Mouse (Mus musculus) activated CD4-positive, CD25-positive, alpha-beta regulatory T cell, adult 4 months (primary cell): ENCODE results near the gene Bves. TPM values are rescaled to one million over a fixed set of nuclear protein-coding genes. Genes with fewer than 3 reads are reported as not detected.
"Not testable (repeated sequence)": the region's sequence is repeated elsewhere in the genome, so short reads cannot be mapped to it uniquely, and the experiment has no call there.

Experiments
- ATAC-seq: one replicate; pipeline ENCODE4 v1.8.0; 2017
- polyA plus RNA-seq, 2 experiments: library from polyadenylated mRNA; unstranded; fragments of 100-300 nt; shearing (Covaris generic); gene quantifications; one replicate each; pipeline ENCODE4 v1.2.1; 2017

Gene Bves
- not detected for polyA plus RNA-seq

GRCm38 (mm10) chr10:45335434-45336422, at the start of gene Bves:
Bves (plus strand) TSS chr10:45335772.
- no peak for ATAC-seq

GRCm38 (mm10) chr10:45288351-45288750, 47.2 kb upstream of the Bves start:
- no peak for ATAC-seq

GRCm38 (mm10) chr10:45289218-45290105, 46.1 kb upstream of the Bves start:
- ATAC-seq, result no peak

GRCm38 (mm10) chr10:45290618-45291017, 45.0 kb upstream of the Bves start:
- ATAC-seq, result no peak

- ATAC-seq, result not testable (repeated sequence)
Observed at GRCm38 (mm10) chr10:45292159-45292558, 43.4 kb upstream of the Bves start.

GRCm38 (mm10) chr10:45295093-45295492, 40.5 kb upstream of the Bves start:
- ATAC-seq, result no peak

GRCm38 (mm10) chr10:45298503-45298902, 37.1 kb upstream of the Bves start:
- ATAC-seq, result no peak

- no peak for ATAC-seq
Observed at GRCm38 (mm10) chr10:45299509-45299908, 36.1 kb upstream of the Bves start.

GRCm38 (mm10) chr10:45303315-45304036, 32.1 kb upstream of the Bves start:
- no peak for ATAC-seq

- ATAC-seq, result no peak
Observed at GRCm38 (mm10) chr10:45305173-45305572, 30.4 kb upstream of the Bves start.

GRCm38 (mm10) chr10:45311129-45311528, 24.4 kb upstream of the Bves start:
- no peak for ATAC-seq

GRCm38 (mm10) chr10:45311624-45312023, 23.9 kb upstream of the Bves start:
- ATAC-seq, result no peak

- ATAC-seq, result no peak
Observed at GRCm38 (mm10) chr10:45314865-45315264, 20.7 kb upstream of the Bves start.

- ATAC-seq, result no peak
Observed at GRCm38 (mm10) chr10:45318922-45319321, 16.6 kb upstream of the Bves start.

- ATAC-seq, result no peak
Observed at GRCm38 (mm10) chr10:45320296-45320695, 15.3 kb upstream of the Bves start.

GRCm38 (mm10) chr10:45324159-45324558, 11.4 kb upstream of the Bves start:
- no peak for ATAC-seq

GRCm38 (mm10) chr10:45328196-45329000, 7.2 kb upstream of the Bves start:
- ATAC-seq, result no peak

- no peak for ATAC-seq
Observed at GRCm38 (mm10) chr10:45334925-45335324, 647 bp upstream of the Bves start.

- no peak for ATAC-seq
Observed at GRCm38 (mm10) chr10:45339106-45339505, 3.5 kb downstream of the Bves start.

- ATAC-seq, result no peak
Observed at GRCm38 (mm10) chr10:45344381-45344780, 8.8 kb downstream of the Bves start.

- no peak for ATAC-seq
Observed at GRCm38 (mm10) chr10:45345217-45345616, 9.6 kb downstream of the Bves start.

- ATAC-seq, result not testable (repeated sequence)
Observed at GRCm38 (mm10) chr10:45348143-45348542, 12.6 kb downstream of the Bves start.
